Mouse (Mus musculus) left cerebral cortex, postnatal 25 days (tissue): ENCODE measurements at regions not wholly inside any gene's neighbourhood (a gene's known extent, or its start where the extent isn't known, plus 50 kb on each side); places are given as distances from the start of the nearest gene placed in this dataset.
A peak's percentile ranks its signal among the peaks of the same experiment; 100 is the strongest.
"Not testable (repeated sequence)": the region's sequence is repeated elsewhere in the genome, so short reads cannot be mapped to it uniquely, and the experiment has no call there.

Experiments used
- DNase-seq, 2 experiments: peaks; one replicate each; pipeline ENCODE4 v3.0.0; 2022; ENCODE audit warnings: low spot score in 2 of 2, mixed read lengths in 1 of 2
- intact Hi-C: fragments of 180-260 bp; cut with DNase I; formaldehyde crosslinking; loops from one replicate; pipeline ENCODE4 v1.15.1; 2025

DNA sequence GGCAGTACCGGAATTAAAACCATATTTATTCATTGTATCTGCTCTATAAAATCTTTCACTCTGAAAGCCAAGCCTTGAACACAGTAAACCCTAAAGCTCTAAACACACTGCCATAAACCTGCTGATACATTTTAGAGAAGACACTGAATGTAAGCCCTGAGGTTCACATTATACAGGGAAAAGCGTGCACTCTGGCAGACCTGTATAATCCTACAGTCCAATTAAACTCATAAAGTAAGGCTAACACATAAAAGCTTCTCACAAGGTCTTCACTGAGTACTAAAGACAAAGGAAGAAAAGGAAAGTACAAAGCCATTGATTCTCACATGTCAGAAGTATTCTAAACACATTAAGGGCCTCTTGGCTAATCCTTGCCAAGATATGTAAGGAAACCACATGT is 302.8 kb downstream of the Cylc2 start:
- DNase-seq: no peak
- intact Hi-C loops: no loop called here

DNA sequence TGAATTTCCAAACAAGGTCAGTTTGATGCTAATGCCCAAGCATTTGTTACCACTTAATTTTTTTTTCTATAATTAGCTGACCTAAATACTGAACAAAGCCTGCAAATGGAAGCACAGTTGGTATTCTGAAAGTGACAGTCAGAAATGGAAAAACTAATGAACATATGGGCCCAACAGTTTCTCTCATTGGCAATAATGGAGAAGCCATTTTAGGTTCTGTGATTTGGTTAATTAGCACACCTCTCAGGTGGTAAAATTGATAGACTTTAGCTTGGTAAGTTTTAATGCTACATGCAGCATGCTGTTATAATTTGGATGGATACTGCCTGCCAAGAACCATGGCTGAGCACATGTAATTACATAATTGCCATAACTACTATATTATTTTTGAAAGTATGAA is 303.3 kb downstream of the Cylc2 start:
- intact Hi-C loops: no loop called here
- no peak for DNase-seq

DNA sequence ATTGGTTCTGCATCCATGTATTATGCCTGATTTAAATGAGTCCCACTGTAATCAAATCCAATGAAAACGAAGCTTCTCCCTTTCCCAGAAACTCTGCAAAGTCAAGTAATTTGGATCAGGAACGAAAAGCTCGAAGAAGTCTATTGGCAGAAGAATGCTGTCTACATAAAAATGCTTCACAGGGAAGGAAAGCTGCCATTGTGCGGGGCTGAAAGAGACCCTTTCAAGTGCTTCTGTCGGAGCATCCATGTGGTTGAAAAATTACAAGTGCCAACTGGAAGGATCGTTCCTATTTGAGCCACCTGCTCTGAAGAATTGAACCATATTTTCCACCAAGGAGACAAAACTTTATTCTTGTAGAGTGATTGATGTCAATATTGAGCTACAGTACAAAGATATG is 328.9 kb downstream of the Cylc2 start:
- no peak for DNase-seq
- intact Hi-C loops: no loop called here

DNA sequence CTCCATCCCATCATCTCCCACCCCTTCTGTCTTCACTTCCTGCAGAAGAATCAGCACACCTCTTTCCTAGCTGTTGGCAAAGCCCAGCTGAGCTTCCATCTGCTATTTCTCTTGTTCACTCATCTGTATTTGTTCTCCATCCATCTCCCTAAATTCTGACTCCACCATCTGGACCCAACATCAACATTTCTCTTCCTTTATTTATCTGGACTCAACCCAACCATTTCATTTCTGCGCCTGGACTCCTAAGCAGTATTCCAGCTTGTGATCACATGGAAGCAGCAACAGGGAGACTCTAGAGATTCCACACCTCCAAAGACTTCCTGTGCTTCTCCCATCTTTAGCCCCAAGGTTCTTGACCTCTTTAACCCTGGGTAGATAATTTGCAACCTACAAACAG is 343.2 kb downstream of the Cylc2 start:
- intact Hi-C loops: no loop called here

DNA sequence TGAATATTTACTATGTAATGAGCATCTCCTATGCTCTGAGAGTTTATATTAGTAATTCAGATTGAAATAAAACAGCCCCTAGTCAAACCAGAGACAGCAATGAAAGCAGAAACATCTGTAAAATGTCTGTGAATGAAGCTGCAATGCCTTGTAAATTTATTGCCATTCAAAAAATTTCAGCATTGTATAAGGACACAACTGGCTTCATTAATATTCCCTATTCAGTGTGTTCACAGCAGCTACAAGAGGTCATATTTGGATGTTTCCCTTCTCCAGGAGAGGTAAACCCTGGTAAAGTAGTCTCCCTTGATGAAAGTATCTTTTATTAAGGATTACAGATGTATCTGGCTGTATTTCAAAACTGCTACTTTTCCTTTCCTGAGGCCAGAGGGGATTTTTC is 343.6 kb downstream of the Cylc2 start:
- no peak for DNase-seq
- intact Hi-C loops: no loop called here

More for the DNA sequence above, 343.2 kb downstream of the Cylc2 start:
- no peak for DNase-seq

DNA sequence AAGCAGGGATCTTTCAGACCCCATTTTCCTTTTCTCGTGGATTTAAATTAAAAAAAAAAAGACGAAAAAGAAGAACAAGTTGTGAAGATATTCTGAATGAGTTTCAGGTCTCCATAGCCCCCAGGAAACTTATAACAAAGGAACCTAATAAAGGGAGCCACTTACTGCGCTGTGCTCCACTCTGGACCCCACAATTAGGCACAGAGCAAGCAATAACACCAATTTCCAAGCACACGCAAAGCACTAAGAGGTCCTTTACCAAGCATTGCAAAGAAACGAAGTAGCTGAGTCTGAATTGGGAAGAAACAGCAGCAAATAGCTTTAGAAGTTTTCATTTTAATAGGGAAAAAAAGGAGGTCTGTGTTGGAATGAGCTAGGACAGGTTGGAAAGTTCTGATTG is 345.9 kb downstream of the Cylc2 start:
- DNase-seq: no peak
- intact Hi-C loops: no loop called here

DNA sequence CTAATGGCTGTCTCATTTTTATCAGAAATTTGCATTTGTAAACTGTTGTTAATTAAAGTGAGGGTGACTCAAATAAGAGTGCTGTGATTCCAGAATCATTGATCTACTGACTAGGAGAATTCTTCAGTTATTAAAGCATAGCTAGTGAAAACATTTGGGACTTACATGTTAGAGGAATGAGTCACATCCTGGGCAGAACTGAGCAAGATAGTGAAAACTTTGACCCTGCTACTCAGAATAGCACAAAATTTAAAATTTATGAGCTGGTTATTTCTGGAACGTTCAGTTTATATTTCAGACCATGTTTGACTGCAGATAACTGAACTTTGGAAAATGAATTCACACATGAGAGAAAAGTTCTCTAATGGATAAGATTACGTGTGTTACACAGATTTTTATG is 360.0 kb downstream of the Cylc2 start:
- DNase-seq: no peak
- intact Hi-C loops: no loop called here

DNA sequence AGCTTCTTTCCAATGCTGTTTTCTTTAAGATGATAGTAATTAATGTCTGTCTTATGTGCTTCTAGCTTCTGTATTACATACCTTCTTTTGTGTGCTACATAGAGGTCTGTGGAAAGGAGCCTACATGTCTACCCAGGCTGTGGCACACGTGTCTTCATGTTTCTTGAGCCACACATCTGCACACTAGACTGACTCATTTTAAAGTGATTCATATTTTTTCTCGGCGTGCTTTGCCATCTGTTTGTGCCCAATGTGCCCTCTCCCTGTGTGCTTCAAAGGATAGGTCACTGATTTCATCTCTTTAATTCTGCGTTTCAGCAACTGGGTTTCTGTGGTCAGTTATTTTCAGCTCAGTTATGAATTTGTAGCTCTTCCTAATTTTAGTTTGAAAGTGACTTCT is 377.6 kb downstream of the Cylc2 start:
- peak in 1 of 2 experiments; percentile 12 for DNase-seq
- intact Hi-C loops: no loop called here

DNA sequence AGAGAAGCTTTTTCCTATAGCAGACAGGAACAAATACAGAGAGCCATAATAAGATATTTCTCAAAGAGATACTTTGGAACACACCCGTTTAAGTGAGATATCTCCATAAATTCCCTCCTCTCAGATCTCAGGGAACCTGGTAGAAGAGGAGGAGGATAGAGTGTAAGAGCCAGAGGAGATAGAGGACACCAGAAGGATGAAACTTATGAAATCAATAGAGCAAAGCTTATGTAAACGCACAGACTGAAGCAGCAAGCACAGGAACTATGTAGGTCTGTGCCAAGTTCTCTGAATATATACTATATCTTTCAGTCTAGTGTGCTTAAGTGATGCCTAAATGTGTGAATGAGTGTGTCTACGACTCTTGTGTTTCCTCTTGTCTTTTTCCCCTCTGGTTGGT is 381.4 kb downstream of the Cylc2 start:
- intact Hi-C loops: no loop called here
- DNase-seq: peak in 1 of 2 experiments; percentile 23

DNA sequence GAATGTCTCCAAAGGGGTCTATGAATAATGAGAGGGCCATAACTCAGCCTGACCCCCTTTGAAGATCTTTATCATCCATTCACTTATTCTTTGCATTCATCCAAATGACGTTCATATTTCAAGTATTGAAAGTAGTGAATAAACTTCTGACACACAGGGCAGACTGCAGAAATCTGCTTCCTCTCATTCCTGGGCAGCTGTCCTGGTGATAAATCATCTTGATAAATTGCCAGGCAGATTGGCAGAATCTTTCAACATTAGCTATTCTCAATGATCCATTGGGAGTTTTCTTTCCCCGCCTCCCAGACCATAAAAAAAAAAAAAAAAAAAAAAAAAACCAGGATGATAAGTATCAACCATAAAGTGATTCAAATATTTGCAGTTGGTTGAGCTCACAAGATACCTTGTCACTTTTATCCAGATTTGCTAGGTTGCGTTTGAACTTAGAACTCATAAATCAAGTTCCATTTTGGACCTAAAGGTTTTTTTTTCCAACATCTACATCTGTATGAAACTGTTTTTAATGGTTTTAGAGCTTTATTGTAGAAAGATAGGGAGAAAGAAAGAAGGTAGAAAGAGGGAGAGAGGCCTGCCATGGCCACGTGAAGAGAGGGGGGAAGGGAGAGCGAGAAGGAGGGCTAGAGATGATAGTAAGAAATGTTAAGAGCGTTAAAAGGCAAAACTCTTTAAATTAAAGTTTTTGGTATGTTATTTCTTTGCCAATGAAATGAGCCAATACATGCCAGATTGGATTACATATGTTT is 383.7 kb downstream of the Cylc2 start:
- intact Hi-C loops: no loop called here
- DNase-seq: no peak

DNA sequence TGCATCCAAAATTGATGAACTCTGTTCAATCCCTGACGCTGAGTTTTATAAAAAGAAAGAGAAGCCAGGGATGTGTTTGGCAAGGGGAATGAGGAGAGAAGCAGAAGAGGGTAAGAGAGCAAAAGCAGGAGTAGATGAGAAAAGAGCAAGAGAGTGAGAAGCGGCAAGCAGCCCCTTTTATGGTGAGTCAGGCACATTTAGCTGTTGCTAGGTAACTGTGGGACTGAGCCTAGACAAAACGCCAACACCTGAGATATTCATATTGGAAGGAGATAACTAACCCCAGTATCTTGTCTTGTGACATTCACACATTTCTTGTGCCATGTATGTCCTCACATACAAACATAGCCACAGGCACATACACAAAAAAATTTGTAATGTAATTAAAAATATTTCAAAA is 410.8 kb downstream of the Cylc2 start:
- intact Hi-C loops: no loop called here
- DNase-seq: peak; percentile 3 to 5

DNA sequence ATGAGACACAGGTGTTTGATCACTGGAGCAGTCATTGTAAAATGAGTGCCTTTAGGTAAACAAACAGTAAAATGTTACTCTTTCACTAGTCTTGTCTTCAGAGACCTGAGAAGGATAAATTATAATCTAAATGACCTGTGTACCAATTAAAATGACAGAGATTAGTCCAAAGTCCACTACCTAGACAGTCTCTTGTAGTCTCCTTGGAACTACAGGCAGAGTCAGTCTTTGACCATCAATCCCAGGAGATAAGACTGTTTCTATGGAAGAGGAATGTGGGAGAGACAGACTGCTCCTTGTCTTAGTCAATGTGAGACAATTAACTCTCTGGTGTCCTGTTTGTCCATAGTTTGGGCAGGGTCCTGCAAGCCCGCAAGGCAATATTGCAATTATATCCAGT is 417.0 kb downstream of the Cylc2 start:
- intact Hi-C loops: no loop called here
- no peak for DNase-seq

DNA sequence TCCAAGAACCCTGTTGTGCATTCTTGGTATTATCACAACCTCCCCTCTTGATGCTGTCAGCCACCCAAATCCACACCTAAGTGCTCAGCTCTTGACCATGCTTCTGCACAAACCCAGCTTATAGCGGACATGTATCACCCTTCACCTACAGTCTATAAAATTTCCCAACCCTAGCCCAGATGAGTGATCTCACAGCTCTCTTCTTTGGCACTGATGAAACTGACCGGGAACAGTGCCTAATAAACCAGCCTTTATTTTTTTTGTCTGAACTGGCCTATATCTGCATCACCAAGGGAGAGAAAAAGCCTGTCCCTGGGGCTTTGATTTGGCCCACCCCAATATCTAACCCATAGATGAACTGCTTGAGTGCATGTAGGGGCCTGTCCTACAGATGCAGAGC is 440.8 kb downstream of the Cylc2 start:
- intact Hi-C loops: no loop called here
- DNase-seq: no peak

DNA sequence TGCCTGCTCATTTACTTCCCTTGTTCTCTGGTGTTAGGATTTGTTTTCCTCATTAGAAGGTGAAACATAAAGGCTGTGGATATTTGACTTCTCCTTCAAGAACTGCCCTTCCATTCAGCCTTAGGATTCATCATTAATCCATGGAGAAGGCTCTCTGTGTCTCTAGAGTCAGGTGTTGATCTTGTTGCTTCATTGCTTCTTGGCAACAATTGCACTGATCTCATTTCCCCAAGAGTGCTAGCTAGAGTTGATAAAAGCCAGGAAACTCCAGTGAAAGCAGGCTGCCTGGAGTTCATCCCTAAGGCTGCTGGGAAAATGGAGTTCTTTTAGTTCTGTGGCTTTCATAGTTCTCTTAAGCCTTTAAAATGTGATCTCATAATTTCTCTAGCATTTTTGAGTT is 441.8 kb downstream of the Cylc2 start:
- intact Hi-C loops: no loop called here
- DNase-seq: no peak

DNA sequence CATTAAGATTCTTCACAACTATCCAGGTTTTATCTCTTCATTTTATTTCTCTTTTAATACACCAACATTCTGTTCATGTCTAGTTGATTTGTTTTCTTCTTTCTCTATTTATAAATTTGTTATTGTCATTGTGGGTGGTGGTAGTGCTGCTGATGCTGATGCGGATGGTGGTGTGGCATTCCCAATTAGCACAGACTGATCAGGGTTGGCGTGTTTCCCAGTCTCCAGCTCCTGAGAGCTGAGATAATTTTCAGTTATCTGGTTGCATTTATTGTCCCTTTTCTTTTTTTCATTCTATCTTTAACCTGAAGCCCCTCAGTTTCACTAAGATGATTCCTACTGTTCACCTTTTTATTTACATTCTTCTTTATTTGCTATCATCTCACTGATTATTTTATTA is 455.0 kb downstream of the Cylc2 start:
- intact Hi-C loops: no loop called here
- DNase-seq: peak in 1 of 2 experiments; percentile 26

DNA sequence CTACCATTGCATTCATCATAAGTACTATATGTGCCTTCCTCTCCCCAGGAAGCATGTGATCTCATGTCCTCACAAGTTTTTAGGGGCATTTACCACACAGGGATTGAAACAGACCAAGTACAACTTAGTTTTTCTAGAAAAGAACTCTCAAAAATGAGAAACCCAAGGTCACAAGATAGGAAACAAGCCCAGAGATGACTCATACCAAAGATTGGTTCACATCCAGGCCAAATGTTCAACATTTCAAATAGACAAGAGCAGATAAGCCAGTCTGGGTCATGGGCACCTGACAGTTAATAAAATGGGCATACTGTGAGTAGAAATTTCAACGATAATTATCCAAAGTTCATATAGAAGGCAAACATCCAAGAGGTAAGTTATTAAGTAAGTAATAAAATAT is 457.9 kb downstream of the Cylc2 start:
- no peak for DNase-seq
- intact Hi-C loops: no loop called here

DNA sequence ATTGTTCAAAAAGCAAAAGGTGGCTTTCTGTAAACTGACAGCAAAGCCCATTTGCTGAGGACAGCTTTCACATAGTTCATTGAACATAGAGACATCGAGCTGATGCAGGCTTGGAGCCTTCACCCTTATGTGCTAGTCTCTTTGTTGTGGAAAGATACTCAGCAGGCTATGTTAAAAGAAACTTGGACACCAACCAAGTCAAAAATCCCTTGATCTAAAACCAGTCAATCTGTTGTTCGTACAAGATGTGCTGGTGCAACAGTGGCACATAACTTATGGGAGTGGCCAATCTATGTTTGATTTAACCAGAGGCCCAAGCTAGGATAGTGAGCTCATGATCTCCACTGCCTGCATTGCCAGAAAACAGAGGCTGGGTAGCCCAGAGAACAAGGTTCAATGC is 462.6 kb downstream of the Cylc2 start:
- intact Hi-C loops: no loop called here
- DNase-seq: no peak

DNA sequence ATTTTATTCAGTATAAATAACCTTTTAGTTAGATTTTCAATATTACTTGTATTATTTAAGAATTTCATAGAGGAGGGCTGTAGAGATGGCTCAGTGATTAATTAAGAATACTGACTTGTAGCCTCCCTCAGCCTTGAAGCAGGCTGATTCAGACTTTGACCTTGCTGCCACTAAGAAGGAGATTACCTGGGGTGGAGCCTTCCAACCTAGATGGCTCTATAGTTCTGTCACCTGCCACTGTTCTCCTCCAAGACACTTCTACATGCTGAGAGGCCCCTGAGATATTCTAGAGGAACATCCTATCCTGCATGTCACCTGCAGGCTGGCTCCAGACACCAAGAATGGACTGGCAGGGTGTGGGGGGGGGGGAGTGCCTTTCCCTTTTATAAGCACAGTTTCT is 466.9 kb downstream of the Cylc2 start:
- DNase-seq, intact Hi-C loops: not testable (repeated sequence)

DNA sequence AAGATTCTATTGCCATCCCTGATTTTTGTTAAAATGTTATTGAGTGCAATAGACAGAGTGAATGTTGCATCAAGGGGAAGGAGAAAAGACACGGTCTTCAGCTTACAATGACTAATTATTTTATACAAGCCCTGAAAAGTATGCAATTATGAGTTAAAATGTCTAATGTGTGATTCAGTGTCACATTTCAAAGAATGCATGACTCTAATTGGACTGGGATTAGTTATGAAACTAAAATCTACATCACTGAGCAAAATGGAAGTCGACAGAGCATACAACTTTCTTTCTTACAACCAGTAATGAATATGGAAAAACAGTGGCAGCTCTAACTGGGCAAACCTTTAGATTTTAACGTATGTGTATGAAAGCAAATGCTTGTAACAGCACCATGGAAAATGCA is 470.2 kb downstream of the Cylc2 start:
- intact Hi-C loops: no loop called here
- no peak for DNase-seq
